Mouse (Mus musculus): ENCODE measurements around the gene Morc2a.

- TF ChIP-seq CTCF (IDR thresholded peaks at IDR 0.05; ENCODE audit: borderline replicate concordance, insufficient read depth, low read length): no peak
- TF ChIP-seq POLR2A (IDR thresholded peaks at IDR 0.05; ENCODE audit: low read depth, low read length): no peak
Observed at GRCm38 (mm10) chr11:3722036-3722435, 73.0 kb downstream of the Morc2a start.
